Comparison of ENCODE assay signal across 20 mouse cellular contexts in genomic region chr2:121339057-121339456, GRCm38 (mm10). TPM values are rescaled to one million over a fixed set of nuclear protein-coding genes. Genes with fewer than 3 reads are reported as not detected.
A peak's percentile ranks its signal among the peaks of the same experiment; 100 is the strongest.
DNase-seq lines count a peak whose midpoint lies in the region; ATAC-seq and TF ChIP-seq lines count a peak whose summit lies in the region.
"Had no signal": no experiment of that assay in that cellular context is flagged by ENCODE, and none has a peak within 500 bp of the region (broad histone marks: within the 10 kb centered on the region; RNA-seq: fewer than 3 reads in every experiment).

No protein-coding gene starts in this region.

- no peaks in the 10 kb centered on the region for H3K4me1 ChIP-seq in liver, adult 2 months (ENCODE audit: control insufficient read depth, insufficient read depth, low read length)
- H3K4me1 ChIP-seq in liver, embryonic 11.5 days (replicated peaks; ENCODE audit: control insufficient read depth, insufficient read depth, low read length): no peaks in the 10 kb centered on the region
- H3K4me1 ChIP-seq: embryonic facial prominence, embryonic 10.5 days; forebrain, embryonic 10.5 days; heart, embryonic 13.5 days; midbrain, embryonic 12.5 days; neural tube, embryonic 13.5 days; stomach, embryonic 15.5 days had no signal

- H3K9ac ChIP-seq in liver, adult 2 months (ENCODE audit: low read depth, low read length): no peak overlapping the region
- H3K9ac ChIP-seq in liver, embryonic 11.5 days (ENCODE audit: low read depth, low read length): no peak overlapping the region
- H3K9ac ChIP-seq: heart, embryonic 13.5 days; midbrain, embryonic 12.5 days; neural tube, embryonic 13.5 days; stomach, embryonic 15.5 days had no signal

- no peak for ATAC-seq in liver, embryonic 11.5 days (replicated peaks; ENCODE audit: low FRiP score)
- ATAC-seq: hindbrain, embryonic 16.5 days had no signal

- peak; percentile 7 for DNase-seq in liver, adult 2 months (ENCODE audit: extremely low read depth, low read depth, low spot score)
- DNase-seq in liver, embryonic 11.5 days (ENCODE audit: low spot score): no peak
- DNase-seq in thymus, postnatal 4 days: peak; percentile 20
- no peak for DNase-seq in thymus, postnatal 10 days (ENCODE audit: low spot score in 2 of 2)
- peak; percentile 39 for DNase-seq in NIH3T3 (ENCODE audit: low read depth)
- DNase-seq in embryo, embryonic 11 days: no peak
- no peak for DNase-seq in neural tube, embryonic 10.5 days (ENCODE audit: extremely low spot score, low spot score)
- DNase-seq: adrenal gland, postnatal 25 days; cerebellum, adult 11 months; kidney, postnatal 14 days; right cerebral cortex, postnatal 14 days had no signal

- no peak overlapping the region for H3K4me3 ChIP-seq in liver, adult 2 months (ENCODE audit: insufficient read depth, low read depth, low read length)
- H3K4me3 ChIP-seq in liver, embryonic 11.5 days (ENCODE audit: low read depth, low read length): no peak overlapping the region
- H3K4me3 ChIP-seq: embryonic facial prominence, embryonic 10.5 days; forebrain, embryonic 10.5 days; heart, embryonic 13.5 days; midbrain, embryonic 12.5 days; neural tube, embryonic 13.5 days; stomach, embryonic 15.5 days had no signal

- no peak overlapping the region for H3K4me2 ChIP-seq in liver, embryonic 11.5 days
- H3K4me2 ChIP-seq: heart, embryonic 13.5 days; midbrain, embryonic 12.5 days; neural tube, embryonic 13.5 days; stomach, embryonic 15.5 days had no signal

- peaks cover 4% of the 10 kb centered on the region for H3K36me3 ChIP-seq in liver, adult 2 months (ENCODE audit: control insufficient read depth, insufficient read depth, low read length)
- no peaks in the 10 kb centered on the region for H3K36me3 ChIP-seq in liver, embryonic 11.5 days (ENCODE audit: control insufficient read depth, insufficient read depth, low read length)
- H3K36me3 ChIP-seq: stomach, embryonic 15.5 days had no signal

- H3K9me3 ChIP-seq in liver, embryonic 11.5 days (ENCODE audit: control insufficient read depth, low read length): no peaks in the 10 kb centered on the region
- H3K9me3 ChIP-seq: embryonic facial prominence, embryonic 10.5 days; forebrain, embryonic 10.5 days; heart, embryonic 13.5 days; midbrain, embryonic 12.5 days; neural tube, embryonic 13.5 days; stomach, embryonic 15.5 days had no signal

- TF ChIP-seq POLR2A in liver, adult 2 months (IDR thresholded peaks at IDR 0.05; ENCODE audit: extremely low read depth, insufficient read depth, low read length): no peak

- H3K79me2 ChIP-seq in liver, adult 2 months (ENCODE audit: control insufficient read depth, insufficient read depth, low read length): no peaks in the 10 kb centered on the region

- H3K27me3 ChIP-seq in liver, adult 2 months (ENCODE audit: control insufficient read depth, insufficient read depth, low read length): no peaks in the 10 kb centered on the region
- no peaks in the 10 kb centered on the region for H3K27me3 ChIP-seq in liver, embryonic 11.5 days (replicated peaks; ENCODE audit: control insufficient read depth, insufficient read depth, low read length)
- H3K27me3 ChIP-seq: heart, embryonic 13.5 days; midbrain, embryonic 12.5 days; neural tube, embryonic 13.5 days; stomach, embryonic 15.5 days had no signal

- H3K27ac ChIP-seq in liver, adult 2 months (replicated peaks; ENCODE audit: insufficient read depth, low read depth, low read length): no peak overlapping the region
- no peak overlapping the region for H3K27ac ChIP-seq in liver, embryonic 11.5 days (ENCODE audit: low read depth, low read length)
- H3K27ac ChIP-seq: embryonic facial prominence, embryonic 10.5 days; forebrain, embryonic 10.5 days; heart, embryonic 13.5 days; midbrain, embryonic 12.5 days; neural tube, embryonic 13.5 days; stomach, embryonic 15.5 days had no signal

- no peak for TF ChIP-seq CTCF in liver, adult 2 months (IDR thresholded peaks at IDR 0.05; ENCODE audit: low read depth, low read length)

RNA-seq across cellular contexts. Expression of gene Ppip5k1, which starts 16.1 kb away (rescaled TPM):
- 2.4 and 2.6 TPM in 2 replicates for total RNA-seq in liver, adult 2 months (2014; rRNA removed)
- 3.6 and 4.3 TPM in 2 replicates for polyA plus RNA-seq in liver, adult 2 months (2012; rRNA removed)
- polyA plus RNA-seq in liver, embryonic 11.5 days (2014; fragmentation: Nextera tagmentation; extraction: Ambion mirVana): 9.6 and 10.1 TPM in 2 replicates

RNA-seq across cellular contexts. Expression of gene Ckmt1, which starts 18.5 kb away (rescaled TPM):
- total RNA-seq in liver, adult 2 months (2014; rRNA removed): 2.0 TPM in 1 of 2 replicates, not detected in the other
- polyA plus RNA-seq in liver, adult 2 months (2012; rRNA removed): 0.73 and 1.2 TPM in 2 replicates
- polyA plus RNA-seq in liver, embryonic 11.5 days (2014; fragmentation: Nextera tagmentation; extraction: Ambion mirVana): 1.7 TPM in 2 replicates
- total RNA-seq: gastrocnemius, adult 18-20 months had no signal

RNA-seq across cellular contexts. Expression of gene Strc, which starts 47.9 kb away (rescaled TPM):
- not detected in 2 replicates for total RNA-seq in liver, adult 2 months (2014; rRNA removed)
- polyA plus RNA-seq in liver, adult 2 months (2012; rRNA removed): not detected in 2 replicates
- not detected in 2 replicates for polyA plus RNA-seq in liver, embryonic 11.5 days (2014; fragmentation: Nextera tagmentation; extraction: Ambion mirVana)
- total RNA-seq: adrenal gland, postnatal 25 days had no signal
- polyA plus RNA-seq: embryonic facial prominence, embryonic 10.5 days; forebrain, embryonic 10.5 days; heart, embryonic 13.5 days; liver, embryonic 16.5 days; midbrain, embryonic 12.5 days; neural tube, embryonic 13.5 days; stomach, embryonic 15.5 days had no signal

RNA-seq across cellular contexts. Expression of gene Map1a, which starts 49.7 kb away (rescaled TPM):
- total RNA-seq in liver, adult 2 months (2014; rRNA removed): under 0.01 and 0.13 TPM in 2 replicates
- polyA plus RNA-seq in liver, adult 2 months (2012; rRNA removed): 0.22 and 0.44 TPM in 2 replicates
- 1.5 and 2.1 TPM in 2 replicates for polyA plus RNA-seq in liver, embryonic 11.5 days (2014; fragmentation: Nextera tagmentation; extraction: Ambion mirVana)

Comparison
In these comparisons a context has a peak if more than half of its experiments do, and no peak if none do; other contexts are left out.
1. DNase-seq: peak in liver, adult 2 months (single experiment), thymus, postnatal 4 days (single experiment) and NIH3T3 (single experiment); none in liver, embryonic 11.5 days (single experiment), thymus, postnatal 10 days (0 of 2), embryo, embryonic 11 days (single experiment) and neural tube, embryonic 10.5 days (single experiment).